Mouse (Mus musculus): Measurements from ENCODE around the gene Ifng. TPM values are rescaled to one million over a fixed set of nuclear protein-coding genes. Genes with fewer than 3 reads are reported as not detected.

The Ifng gene
- polyA plus RNA-seq, 1 experiment from 2014 or later: not detected

Other genes starting within 250 kb of the Ifng start
- gene Il22, start 236.1 kb upstream of the Ifng start, polyA plus RNA-seq (2015; fragmentation: Nextera tagmentation; extraction: Ambion mirVana): not detected in 2 replicates
- gene Gm32717, start 200.3 kb upstream of the Ifng start, polyA plus RNA-seq (2015; fragmentation: Nextera tagmentation; extraction: Ambion mirVana): not detected in 2 replicates
- gene Gm32802, start 182.4 kb upstream of the Ifng start, polyA plus RNA-seq (2015; fragmentation: Nextera tagmentation; extraction: Ambion mirVana): not detected in 2 replicates
- not detected in 2 replicates for gene Iltifb, start 146.0 kb upstream of the Ifng start, polyA plus RNA-seq (2015; fragmentation: Nextera tagmentation; extraction: Ambion mirVana)
- not detected in 2 replicates for gene Gm9040, start 114.1 kb upstream of the Ifng start, polyA plus RNA-seq (2015; fragmentation: Nextera tagmentation; extraction: Ambion mirVana)
- gene Gm9044, start 108.6 kb upstream of the Ifng start, polyA plus RNA-seq (2015; fragmentation: Nextera tagmentation; extraction: Ambion mirVana): not detected in 2 replicates
- gene Gm9045, start 103.2 kb upstream of the Ifng start, polyA plus RNA-seq (2015; fragmentation: Nextera tagmentation; extraction: Ambion mirVana): 0.21 TPM in 1 of 2 replicates, not detected in the other
- not detected in 2 replicates for gene Gm9046, start 97.8 kb upstream of the Ifng start, polyA plus RNA-seq (2015; fragmentation: Nextera tagmentation; extraction: Ambion mirVana)
- gene Gm9048, start 92.4 kb upstream of the Ifng start, polyA plus RNA-seq (2015; fragmentation: Nextera tagmentation; extraction: Ambion mirVana): not detected in 2 replicates
- gene Gm9049, start 86.9 kb upstream of the Ifng start, polyA plus RNA-seq (2015; fragmentation: Nextera tagmentation; extraction: Ambion mirVana): 0.21 TPM in 1 of 2 replicates, not detected in the other

Data from heart, embryonic 16.5 days (tissue).